In genomic region chr17:47135391-47135790, GRCm38 (mm10) we compare ENCODE assay signal across 25 mouse cellular contexts.
DNase-seq lines count a peak whose midpoint lies in the region; ATAC-seq lines count a peak whose summit lies in the region.
"Had no signal": no experiment of that assay in that cellular context is flagged by ENCODE, and none has a peak within 500 bp of the region (broad histone marks: within the 10 kb centered on the region; RNA-seq: fewer than 3 reads in every experiment).

No protein-coding gene starts in this region.

- DNase-seq in heart, adult 11 months: peak; percentile 94
- peak; percentile 62 for DNase-seq in kidney, postnatal 10 days
- peak; percentile 28 to 38 for DNase-seq in kidney, postnatal 4 days
- no peak for DNase-seq in layer of hippocampus, adult 9-11 months
- DNase-seq in lung, postnatal 10 days: no peak
- DNase-seq in layer of hippocampus, adult 9-10 months (ENCODE audit: low spot score): no peak
- DNase-seq: adrenal gland, adult 8-10 months; adrenal gland, postnatal 36 days; B cell, adult 2 months; cerebellum, adult 11 months; cerebellum, adult 8-10 months; cerebellum, postnatal 14 days; embryo, embryonic 11 days; gastrocnemius, postnatal 36 days; heart, postnatal 14 days had no signal

- no peak overlapping the region for H3K9ac ChIP-seq in heart, embryonic 12.5 days
- H3K9ac ChIP-seq: embryonic facial prominence, embryonic 15.5 days; heart, embryonic 15.5 days had no signal

- peaks cover 10% of the 10 kb centered on the region for H3K9me3 ChIP-seq in heart, embryonic 12.5 days (replicated peaks)
- H3K9me3 ChIP-seq: embryonic facial prominence, embryonic 15.5 days; forebrain, embryonic 10.5 days; G1E; heart, embryonic 10.5 days; heart, embryonic 15.5 days had no signal

- H3K36me3 ChIP-seq in heart, embryonic 12.5 days: no peaks in the 10 kb centered on the region
- H3K36me3 ChIP-seq: embryonic facial prominence, embryonic 15.5 days; forebrain, embryonic 10.5 days; G1E; heart, embryonic 10.5 days; heart, embryonic 15.5 days had no signal

- H3K27ac ChIP-seq in heart, embryonic 12.5 days (ENCODE audit: poor library complexity, severe bottlenecking): no peak overlapping the region
- H3K27ac ChIP-seq in brown adipose tissue, adult 24 weeks (replicated peaks; ENCODE audit: low read depth, low read length): 0 out of 2 replicates have a peak overlapping the region, but pooled peaks have one; percentile 21
- H3K27ac ChIP-seq: embryonic facial prominence, embryonic 15.5 days; forebrain, embryonic 10.5 days; heart, embryonic 10.5 days; heart, embryonic 15.5 days had no signal

- H3K4me3 ChIP-seq in heart, embryonic 12.5 days: no peak overlapping the region
- no peak overlapping the region for H3K4me3 ChIP-seq in brown adipose tissue, adult 24 weeks (ENCODE audit: insufficient read depth, low read depth, low read length)
- H3K4me3 ChIP-seq: embryonic facial prominence, embryonic 15.5 days; erythroblast, embryonic 14.5 days; forebrain, embryonic 10.5 days; heart, embryonic 10.5 days; heart, embryonic 15.5 days had no signal

- H3K4me2 ChIP-seq in heart, embryonic 12.5 days: no peak overlapping the region
- H3K4me2 ChIP-seq: embryonic facial prominence, embryonic 15.5 days; heart, embryonic 15.5 days had no signal

- no peak for ATAC-seq in heart, embryonic 12.5 days (ENCODE audit: insufficient number of reproducible peaks, low FRiP score)
- ATAC-seq: CD4-positive, CD25-positive, alpha-beta regulatory T cell, adult 4 months; forebrain, embryonic 14.5 days had no signal

- peaks cover 12% of the 10 kb centered on the region for H3K4me1 ChIP-seq in heart, embryonic 12.5 days (replicated peaks)
- H3K4me1 ChIP-seq in brown adipose tissue, adult 24 weeks (ENCODE audit: control insufficient read depth, insufficient read depth, insufficient read length, low read length): no peaks in the 10 kb centered on the region

- 74% methylated on average over 5 of the region's 5 CpGs for WGBS in heart, embryonic 12.5 days

- no peaks in the 10 kb centered on the region for H3K27me3 ChIP-seq in heart, embryonic 12.5 days (replicated peaks)
- H3K27me3 ChIP-seq: embryonic facial prominence, embryonic 15.5 days; heart, embryonic 15.5 days had no signal

Comparison
In these comparisons a context has a peak if more than half of its experiments do, and no peak if none do; other contexts are left out.
1. DNase-seq: peak in heart, adult 11 months (single experiment), kidney, postnatal 10 days (single experiment) and kidney, postnatal 4 days (2 of 2); none in layer of hippocampus, adult 9-11 months (single experiment), lung, postnatal 10 days (single experiment) and layer of hippocampus, adult 9-10 months (single experiment).